Mouse (Mus musculus) gastrocnemius, postnatal 14 days (tissue): ENCODE data around the gene Methig1. TPM values are rescaled to one million over a fixed set of nuclear protein-coding genes. Genes with fewer than 3 reads are reported as not detected.
A peak's percentile ranks its signal among the peaks of the same experiment; 100 is the strongest.
"Not testable (repeated sequence)": the region's sequence is repeated elsewhere in the genome, so short reads cannot be mapped to it uniquely, and the experiment has no call there.

Experiments
- DNase-seq: peaks from one replicate; pipeline ENCODE4 v3.0.0; 2021; ENCODE audit warnings: mixed read lengths
- intact Hi-C: fragments of 180-260 bp; cut with DNase I; formaldehyde crosslinking; loops from one replicate; pipeline ENCODE4 v1.15.1; 2025; ENCODE audit warnings: low total_unique reads
- total RNA-seq, 2 experiments: library from RNA; stranded (reverse); gene quantifications; 2 replicates each; pipeline ENCODE4 v1.2.3; 2021

The Methig1 gene
- total RNA-seq, 2 experiments from 2014 or later = not detected

DNA sequence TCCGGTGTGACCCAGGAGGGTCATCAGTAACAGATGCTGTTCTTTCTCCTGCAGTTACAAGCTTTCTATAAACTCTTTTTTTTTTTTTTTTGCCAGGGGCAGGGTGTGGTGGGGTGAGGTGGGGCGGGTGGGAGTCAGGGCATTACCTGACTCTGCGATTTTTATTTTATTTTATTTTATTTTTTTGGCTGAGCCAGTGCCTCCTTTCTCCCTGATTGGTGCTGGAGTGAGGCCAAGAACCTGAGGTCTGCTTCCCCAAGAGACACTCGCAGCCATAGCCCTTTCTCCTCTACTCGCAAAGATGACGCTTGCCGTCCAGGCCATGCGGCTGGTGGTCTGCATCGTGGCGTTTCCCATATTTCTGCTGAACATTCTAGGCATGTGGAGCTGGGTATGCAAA lies 18.3 kb upstream of the Methig1 start, which contains the start of gene Mettl7a3:
Mettl7a3 (plus strand) TSS at position 301 of the 400 bp plus-strand sequence.
- intact Hi-C loops = no loop called here
- DNase-seq = no peak

- DNase-seq, intact Hi-C loops: not testable (repeated sequence)
Measured at GRCm38 (mm10) chr15:100337328-100337727, 15.6 kb upstream of the Methig1 start.

GRCm38 (mm10) chr15:100337847-100338246 lies 15.1 kb upstream of the Methig1 start:
- intact Hi-C loops = not testable (repeated sequence)
- peak; percentile 44 for DNase-seq

DNA sequence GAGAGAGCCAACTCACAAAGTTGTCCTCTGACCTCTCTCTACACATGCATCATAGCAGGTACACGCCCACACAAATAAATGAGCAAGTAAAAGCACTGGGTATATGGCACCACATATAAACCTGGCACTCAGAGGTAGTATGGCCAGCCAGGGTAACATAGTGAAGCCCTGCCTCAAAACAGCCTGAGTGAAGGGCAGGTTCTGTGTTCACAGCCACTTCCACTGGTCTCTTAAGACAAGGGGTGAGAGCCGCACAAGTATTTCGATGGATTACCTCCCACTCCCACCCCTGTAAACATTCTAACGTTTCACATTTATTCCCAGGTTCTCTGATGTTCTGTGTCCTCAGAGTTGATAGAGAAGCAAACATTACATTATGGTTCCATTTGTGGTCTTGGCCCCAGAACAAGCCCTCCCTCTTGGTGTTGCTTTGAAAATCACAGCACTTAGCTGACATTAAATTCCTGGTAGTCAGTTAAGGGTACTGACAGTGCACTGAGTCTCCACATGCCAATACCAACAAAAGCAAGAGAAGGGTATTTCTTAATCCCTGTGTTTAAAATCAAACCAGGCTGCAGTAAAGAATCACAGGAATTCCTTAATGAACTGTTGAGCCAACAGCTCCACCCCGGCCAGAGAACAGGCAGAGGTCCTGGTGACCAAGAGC lies 11.5 kb upstream of the Methig1 start:
- DNase-seq = not testable (repeated sequence)
- intact Hi-C loops = loop anchor here (5.0 kb wide), 1 partner anchor 116 kb away; no protein-coding TSS in a partner anchor

GRCm38 (mm10) chr15:100345484-100345883 lies 7.5 kb upstream of the Methig1 start:
- intact Hi-C loops = no loop called here
- DNase-seq = no peak

DNA sequence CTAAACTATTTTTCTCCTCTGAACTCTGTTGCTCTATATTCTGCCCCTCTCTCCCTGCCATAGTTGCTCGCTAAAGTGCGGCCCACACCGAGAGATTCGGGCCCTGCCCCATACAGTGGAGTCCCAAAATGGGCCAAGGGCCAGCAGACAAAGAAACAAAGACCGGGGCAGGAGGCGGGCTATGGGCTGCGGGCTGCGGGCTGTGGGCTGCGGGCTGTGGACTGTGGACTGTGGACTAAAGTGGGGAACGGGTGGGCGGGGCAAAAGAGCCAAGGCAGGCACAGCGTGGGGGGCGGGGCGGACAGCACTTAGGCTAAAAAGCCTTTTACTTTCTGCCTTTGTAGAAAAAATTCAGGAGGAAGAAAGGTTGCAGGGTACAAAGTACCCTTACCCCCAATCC lies 6.2 kb upstream of the Methig1 start:
- no peak for DNase-seq
- intact Hi-C loops = no loop called here

GRCm38 (mm10) chr15:100349496-100349895 lies 3.5 kb upstream of the Methig1 start:
- no peak for DNase-seq
- intact Hi-C loops = no loop called here

DNA sequence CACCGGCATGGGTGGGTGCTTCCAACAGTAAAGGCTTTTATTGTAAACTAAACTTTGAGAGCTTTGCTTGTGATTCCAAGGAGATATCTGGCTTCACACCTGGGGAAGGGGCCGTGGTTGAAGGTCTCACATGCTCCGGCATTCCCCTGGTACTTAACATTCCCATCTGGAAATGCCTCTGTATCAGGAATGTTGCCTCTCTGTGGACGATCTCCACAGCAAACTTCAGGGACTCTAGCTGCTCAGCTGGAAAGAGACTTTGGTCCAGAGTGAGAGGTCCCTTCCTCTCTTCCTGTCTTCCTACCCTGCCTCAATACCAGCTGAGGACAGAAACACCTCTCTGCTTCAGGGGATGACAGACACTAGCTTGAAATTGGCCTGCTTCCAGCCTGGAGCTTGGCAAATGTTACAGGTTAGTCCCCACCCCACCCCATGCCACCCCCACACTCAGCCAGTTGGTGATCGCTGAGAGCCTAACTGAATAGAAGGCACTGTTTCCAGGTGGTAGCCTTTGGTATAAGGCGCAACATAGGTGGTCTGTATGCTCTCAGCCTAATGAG lies 1.4 kb upstream of the Methig1 start:
- DNase-seq = no peak
- intact Hi-C loops = no loop called here

DNA sequence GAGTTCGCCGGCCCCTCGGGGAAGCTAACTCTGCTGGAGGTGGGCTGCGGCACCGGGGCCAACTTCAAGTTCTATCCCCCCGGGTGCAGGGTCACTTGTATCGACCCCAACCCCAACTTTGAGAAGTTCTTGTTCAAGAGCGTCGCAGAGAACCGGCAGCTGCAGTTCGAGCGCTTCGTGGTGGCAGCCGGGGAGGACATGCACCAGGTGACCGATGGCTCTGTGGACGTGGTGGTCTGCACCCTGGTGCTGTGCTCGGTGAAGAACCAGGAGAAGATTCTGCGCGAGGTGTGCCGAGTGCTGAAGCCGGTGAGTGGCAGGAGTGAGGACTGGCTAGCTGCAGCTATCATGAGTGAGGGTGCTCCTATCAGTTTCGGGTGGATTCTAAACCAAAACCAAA lies 450 bp downstream of the Methig1 start:
- intact Hi-C loops, DNase-seq: not testable (repeated sequence)

DNA sequence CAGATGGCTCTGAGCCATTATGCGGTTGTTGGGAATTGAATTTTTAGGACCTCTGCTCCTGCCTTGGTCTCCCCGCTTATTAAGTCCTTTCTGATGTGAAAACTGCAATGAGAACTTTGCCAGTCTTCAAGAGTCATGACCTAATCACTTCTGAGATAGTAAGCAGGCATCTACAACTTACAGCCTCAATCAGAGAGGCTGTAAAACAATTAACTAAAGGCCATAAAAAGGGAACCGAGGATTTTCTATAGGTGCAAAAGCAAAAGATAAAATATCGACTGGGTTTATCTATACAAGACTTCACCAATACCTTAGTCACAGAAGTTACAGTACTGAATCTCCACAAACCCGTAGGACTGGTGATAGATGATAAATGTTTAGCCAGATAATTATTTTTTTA lies 2.9 kb downstream of the Methig1 start:
- intact Hi-C loops = no loop called here
- no peak for DNase-seq

GRCm38 (mm10) chr15:100364242-100364641 lies 11.3 kb downstream of the Methig1 start, which contains the start of gene Higd1c:
Gene Higd1c, plus strand, starts transcription at chr15:100364542.
- intact Hi-C loops = no loop called here
- no peak for DNase-seq

DNA sequence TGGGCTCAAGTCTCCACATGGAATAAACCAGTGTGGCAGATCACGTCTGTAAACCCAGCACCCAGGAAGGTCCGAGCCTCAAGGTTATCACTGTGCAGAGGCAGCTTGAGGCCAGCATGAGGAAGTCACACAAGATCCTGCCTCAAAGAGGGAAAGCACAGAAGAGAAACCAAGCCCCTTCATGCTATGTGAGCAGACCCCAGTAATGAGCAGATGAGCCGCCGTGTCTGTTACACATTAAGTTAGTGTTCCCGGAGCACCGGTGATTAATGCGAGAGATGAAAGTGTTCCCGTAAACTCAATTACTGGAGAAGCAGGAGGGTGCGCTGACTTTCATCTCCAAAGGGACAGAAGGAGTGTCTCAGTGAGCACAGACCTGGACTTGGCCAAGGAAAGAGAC lies 13.0 kb downstream of the Methig1 start:
- intact Hi-C loops, DNase-seq: not testable (repeated sequence)

- no peak for DNase-seq
- intact Hi-C loops = no loop called here
Measured at GRCm38 (mm10) chr15:100367119-100367518, 14.2 kb downstream of the Methig1 start.

- intact Hi-C loops = loop anchor here (10.0 kb wide), 1 partner anchor 110 kb away; no protein-coding TSS in a partner anchor
- DNase-seq = peak; percentile 37
Measured at GRCm38 (mm10) chr15:100375066-100375465, 22.1 kb downstream of the Methig1 start.

DNA sequence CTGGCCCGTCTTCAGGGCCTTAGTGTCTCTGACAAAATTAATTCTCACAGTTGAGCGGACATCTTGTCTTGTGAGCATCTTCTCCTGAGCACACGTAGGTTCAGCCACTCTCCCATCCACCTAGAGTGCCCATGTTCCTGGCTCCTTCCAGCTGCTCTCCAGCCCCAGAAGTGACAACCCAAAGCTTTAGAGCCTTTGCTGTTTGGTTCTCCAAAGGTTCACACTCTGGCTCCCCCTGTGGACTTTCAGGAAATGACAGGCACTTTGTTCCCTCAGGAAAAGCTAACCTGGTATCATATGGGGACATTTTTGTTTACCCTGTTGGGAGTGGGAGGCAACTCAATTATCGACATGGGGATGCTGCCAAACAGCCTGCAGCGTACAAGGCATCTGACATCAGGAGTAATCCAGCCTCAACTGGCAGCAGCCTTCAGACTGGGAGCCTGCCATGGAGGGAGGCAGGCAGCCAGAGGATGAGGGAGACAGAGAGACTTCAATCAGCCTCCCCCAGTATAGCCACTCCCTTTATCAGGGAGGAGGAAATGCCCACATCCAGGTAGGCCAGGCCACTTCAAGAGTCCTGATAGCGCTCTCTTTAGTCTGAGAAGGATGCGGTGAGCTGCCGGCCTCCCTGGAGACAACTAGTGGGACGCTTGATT lies 25.0 kb downstream of the Methig1 start:
- DNase-seq = not testable (repeated sequence)
- intact Hi-C loops = loop anchor here (10.0 kb wide), 1 partner anchor 113 kb away; no protein-coding TSS in a partner anchor

GRCm38 (mm10) chr15:100379658-100380057 lies 26.7 kb downstream of the Methig1 start:
- no peak for DNase-seq
- intact Hi-C loops = loop anchor here (10.0 kb wide), 1 partner anchor 115 kb away; no protein-coding TSS in a partner anchor

- no peak for DNase-seq
- intact Hi-C loops = no loop called here
Measured at GRCm38 (mm10) chr15:100380104-100380503, 27.2 kb downstream of the Methig1 start.

GRCm38 (mm10) chr15:100385705-100386104 lies 32.8 kb downstream of the Methig1 start:
- DNase-seq = no peak
- intact Hi-C loops = no loop called here

GRCm38 (mm10) chr15:100387544-100388223 lies 34.7 kb downstream of the Methig1 start:
- DNase-seq = no peak
- intact Hi-C loops = no loop called here
